Mouse (Mus musculus): Measurements from ENCODE around the gene Atad3a.
"Not testable (repeated sequence)": the region's sequence is repeated elsewhere in the genome, so short reads cannot be mapped to it uniquely, and the experiment has no call there.

The Atad3a gene

GRCm38 (mm10) chr4:155774971-155775740 lies 14.3 kb upstream of the Atad3a start:
- no peak for DNase-seq (ENCODE audit: low read depth, low spot score)

- DNase-seq (ENCODE audit: low read depth, low spot score) = peak; percentile 84
Observed at GRCm38 (mm10) chr4:155774280-155774754, 13.4 kb upstream of the Atad3a start, which contains the start of gene Vwa1. Gene Vwa1 (minus strand): TSS chr4:155774698.

GRCm38 (mm10) chr4:155773335-155774078 lies 12.6 kb upstream of the Atad3a start:
- no peak for DNase-seq (ENCODE audit: low read depth, low spot score)

- DNase-seq (ENCODE audit: low read depth, low spot score) = no peak
Observed at GRCm38 (mm10) chr4:155772786-155773185, 11.9 kb upstream of the Atad3a start.

- no peak for DNase-seq (ENCODE audit: low read depth, low spot score)
Observed at GRCm38 (mm10) chr4:155771706-155772105, 10.8 kb upstream of the Atad3a start.

- DNase-seq (ENCODE audit: low read depth, low spot score) = no peak
Observed at GRCm38 (mm10) chr4:155770626-155771025, 9.7 kb upstream of the Atad3a start.

- no peak for DNase-seq (ENCODE audit: low read depth, low spot score)
Observed at GRCm38 (mm10) chr4:155769880-155770512, 9.1 kb upstream of the Atad3a start.

- no peak for DNase-seq (ENCODE audit: low read depth, low spot score)
Observed at GRCm38 (mm10) chr4:155769496-155769879, 8.6 kb upstream of the Atad3a start.

GRCm38 (mm10) chr4:155762357-155762756 lies 1.5 kb upstream of the Atad3a start:
- no peak for DNase-seq (ENCODE audit: low read depth, low spot score)

GRCm38 (mm10) chr4:155761356-155762099 lies 635 bp upstream of the Atad3a start:
- no peak for DNase-seq (ENCODE audit: low read depth, low spot score)

GRCm38 (mm10) chr4:155759862-155760612 lies 856 bp downstream of the Atad3a start:
- DNase-seq (ENCODE audit: low read depth, low spot score) = no peak

- DNase-seq (ENCODE audit: low read depth, low spot score) = no peak
Observed at GRCm38 (mm10) chr4:155757011-155757410, 3.9 kb downstream of the Atad3a start.

GRCm38 (mm10) chr4:155746575-155747490 lies 14.1 kb downstream of the Atad3a start:
- DNase-seq (ENCODE audit: low read depth, low spot score) = no peak

- peak; percentile 50 for DNase-seq (ENCODE audit: low read depth, low spot score)
Observed at GRCm38 (mm10) chr4:155746036-155746548, 14.8 kb downstream of the Atad3a start.

GRCm38 (mm10) chr4:155745136-155745535 lies 15.8 kb downstream of the Atad3a start:
- DNase-seq (ENCODE audit: low read depth, low spot score) = no peak

- no peak for DNase-seq (ENCODE audit: low read depth, low spot score)
Observed at GRCm38 (mm10) chr4:155744474-155744873, 16.4 kb downstream of the Atad3a start.

GRCm38 (mm10) chr4:155742684-155743083 lies 18.2 kb downstream of the Atad3a start:
- DNase-seq (ENCODE audit: low read depth, low spot score) = no peak

GRCm38 (mm10) chr4:155740681-155741080 lies 20.2 kb downstream of the Atad3a start:
- DNase-seq (ENCODE audit: low read depth, low spot score) = not testable (repeated sequence)
